Mouse (Mus musculus): ENCODE measurements around the gene Dclk3. TPM values are rescaled to one million over a fixed set of nuclear protein-coding genes. Genes with fewer than 3 reads are reported as not detected.

The Dclk3 gene
- polyA plus RNA-seq, 1 experiment, result not detected

- H3K4me2 ChIP-seq (ENCODE audit: low read depth), result no peak overlapping the region
- TF ChIP-seq MYOG (IDR thresholded peaks at IDR 0.05; ENCODE audit: control insufficient read depth in 1 of 3, insufficient read depth in 1 of 3, insufficient read length in 2 of 3, low read depth in 2 of 3), result no peak
- no peaks in the 10 kb centered on the region for H3K79me2 ChIP-seq (ENCODE audit: control insufficient read depth, insufficient read depth)
- no peaks in the 10 kb centered on the region for H3K36me3 ChIP-seq (ENCODE audit: control insufficient read depth, insufficient read depth)
- H3K27me3 ChIP-seq (ENCODE audit: control insufficient read depth, insufficient read depth, insufficient read length), result peaks cover 11% of the 10 kb centered on the region
- no peak overlapping the region for H3K4me3 ChIP-seq
- no peak overlapping the region for H3ac ChIP-seq (ENCODE audit: control insufficient read depth, insufficient read length)
Measured at GRCm38 (mm10) chr9:111500211-111500610, 61.3 kb downstream of the Dclk3 start.

- Histone ChIP-seq H3K4me3 (no peak overlapping the region), H3K79me2 (ENCODE audit: control insufficient read depth, insufficient read depth) (no peaks in the 10 kb centered on the region), H3K27me3 (ENCODE audit: control insufficient read depth, insufficient read depth, insufficient read length) (peaks cover 4% of the 10 kb centered on the region), H3K36me3 (ENCODE audit: control insufficient read depth, insufficient read depth) (no peaks in the 10 kb centered on the region), H3ac (ENCODE audit: control insufficient read depth, insufficient read length) (no peak overlapping the region), H3K4me2 (ENCODE audit: low read depth) (no peak overlapping the region)
- no peak for TF ChIP-seq SRF (IDR thresholded peaks at IDR 0.05; ENCODE audit: control insufficient read depth, insufficient read length, low read depth)
- TF ChIP-seq POLR2A (IDR thresholded peaks at IDR 0.05; ENCODE audit: insufficient read length, low read depth), result no peak
- no peak for TF ChIP-seq TCF12 (IDR thresholded peaks at IDR 0.05; ENCODE audit: insufficient read depth, poor library complexity, severe bottlenecking)
- TF ChIP-seq POLR2AphosphoS2 (IDR thresholded peaks at IDR 0.05; ENCODE audit: insufficient read length, low read depth), result no peak
- TF ChIP-seq MYOD1 (IDR thresholded peaks at IDR 0.05; ENCODE audit: control insufficient read depth in 1 of 3, insufficient read length in 2 of 3, low read depth in 2 of 3), result no peak
- TF ChIP-seq TCF3 (IDR thresholded peaks at IDR 0.05; ENCODE audit: insufficient read length, low read depth), result no peak
- TF ChIP-seq USF1 (IDR thresholded peaks at IDR 0.05; ENCODE audit: low read depth), result no peak
- no peak for TF ChIP-seq MAX (IDR thresholded peaks at IDR 0.05; ENCODE audit: low read depth)
- no peak for TF ChIP-seq E2F4 (IDR thresholded peaks at IDR 0.05; ENCODE audit: insufficient read depth)
- TF ChIP-seq CEBPB (IDR thresholded peaks at IDR 0.05; ENCODE audit: insufficient read depth, poor library complexity, severe bottlenecking), result no peak
- TF ChIP-seq MYOG (IDR thresholded peaks at IDR 0.05; ENCODE audit: control insufficient read depth in 1 of 3, insufficient read depth in 1 of 3, insufficient read length in 2 of 3, low read depth in 2 of 3), result no peak
- no peak for TF ChIP-seq REST (IDR thresholded peaks at IDR 0.05; ENCODE audit: insufficient read depth, insufficient read length)
Measured at GRCm38 (mm10) chr9:111506075-111506474, 67.2 kb downstream of the Dclk3 start.

DNA sequence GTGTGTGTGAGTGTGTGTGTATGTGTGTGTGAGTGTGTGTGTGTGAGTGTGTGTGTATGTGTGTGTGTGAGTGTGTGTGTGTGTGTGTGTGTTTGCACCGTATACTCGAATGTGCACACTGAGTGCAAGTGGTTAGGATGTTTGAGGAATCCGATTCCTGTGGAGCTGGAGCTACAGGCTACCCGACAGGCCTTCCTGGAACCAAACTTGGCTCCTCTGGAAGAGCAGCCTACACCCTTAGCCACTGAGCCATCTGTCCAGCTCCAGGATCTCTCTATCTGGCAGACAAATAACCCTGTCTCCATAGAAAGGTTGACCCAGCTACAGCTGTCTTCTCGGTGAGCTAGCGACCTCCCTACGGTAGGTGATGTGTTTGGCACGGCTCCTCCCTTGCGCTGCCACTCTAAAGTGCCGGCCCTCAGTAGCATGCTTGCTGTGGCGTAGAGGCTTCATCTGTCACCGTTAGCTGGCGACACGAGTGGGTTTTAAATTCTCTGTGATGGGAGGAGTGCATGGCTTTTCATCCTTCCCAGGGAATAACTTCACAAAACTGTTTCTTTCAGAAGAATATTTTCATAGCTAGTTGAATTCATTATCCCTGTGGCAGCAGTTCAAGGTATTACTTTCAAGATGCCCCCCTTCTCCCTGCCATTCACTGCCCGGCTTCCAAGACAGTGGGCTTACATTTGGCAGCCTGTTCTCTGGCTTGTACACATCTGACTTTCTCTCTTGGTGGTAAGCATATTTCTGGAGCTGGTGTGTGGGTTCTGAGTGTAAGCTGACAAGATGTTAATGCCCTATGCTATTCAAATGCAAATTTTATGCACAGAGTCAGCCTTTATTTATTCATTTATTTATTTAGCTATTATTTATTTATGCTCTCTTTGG is 75.9 kb downstream of the Dclk3 start:
- no peaks in the 10 kb centered on the region for H3K27me3 ChIP-seq (ENCODE audit: control insufficient read depth, insufficient read depth, insufficient read length)
- H3K4me3 ChIP-seq, result no peak overlapping the region
- H3K79me2 ChIP-seq (ENCODE audit: control insufficient read depth, insufficient read depth), result no peaks in the 10 kb centered on the region
- H3K36me3 ChIP-seq (ENCODE audit: control insufficient read depth, insufficient read depth), result no peaks in the 10 kb centered on the region
- no peak overlapping the region for H3K4me2 ChIP-seq (ENCODE audit: low read depth)
- no peak overlapping the region for H3ac ChIP-seq (ENCODE audit: control insufficient read depth, insufficient read length)
- TF ChIP-seq MYOD1 (IDR thresholded peaks at IDR 0.05; ENCODE audit: control insufficient read depth in 1 of 3, insufficient read length in 2 of 3, low read depth in 2 of 3), result no peak
- TF ChIP-seq USF1 (IDR thresholded peaks at IDR 0.05; ENCODE audit: low read depth), result no peak
- no peak for TF ChIP-seq MAX (IDR thresholded peaks at IDR 0.05; ENCODE audit: low read depth)
- no peak for TF ChIP-seq TCF3 (IDR thresholded peaks at IDR 0.05; ENCODE audit: insufficient read length, low read depth)
- TF ChIP-seq E2F4 (IDR thresholded peaks at IDR 0.05; ENCODE audit: insufficient read depth), result no peak
- no peak for TF ChIP-seq CEBPB (IDR thresholded peaks at IDR 0.05; ENCODE audit: insufficient read depth, poor library complexity, severe bottlenecking)
- TF ChIP-seq SRF (IDR thresholded peaks at IDR 0.05; ENCODE audit: control insufficient read depth, insufficient read length, low read depth), result no peak
- TF ChIP-seq REST (IDR thresholded peaks at IDR 0.05; ENCODE audit: insufficient read depth, insufficient read length), result no peak
- TF ChIP-seq MYOG (IDR thresholded peaks at IDR 0.05; ENCODE audit: control insufficient read depth in 1 of 3, insufficient read depth in 1 of 3, insufficient read length in 2 of 3, low read depth in 2 of 3), result no peak

DNA sequence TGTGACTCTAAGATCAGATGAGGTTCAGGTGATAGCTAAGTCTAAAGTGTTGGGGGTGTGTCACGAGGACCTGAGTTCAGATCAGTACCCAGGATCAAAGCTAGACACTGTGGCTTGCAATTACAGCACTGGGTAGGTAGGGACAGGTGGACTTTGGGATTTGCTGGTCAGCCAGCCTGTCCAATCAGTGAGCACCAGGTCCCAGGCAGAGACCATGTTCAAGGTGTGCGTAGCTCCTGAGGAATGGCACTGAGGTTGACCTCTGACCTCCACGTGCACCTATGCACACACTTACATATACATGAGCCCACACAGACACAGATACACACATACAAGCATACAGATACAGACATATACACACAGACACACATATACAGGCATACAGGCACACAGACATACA is 76.7 kb downstream of the Dclk3 start:
- Histone ChIP-seq H3ac (ENCODE audit: control insufficient read depth, insufficient read length) (no peak overlapping the region), H3K4me2 (ENCODE audit: low read depth) (no peak overlapping the region), H3K36me3 (ENCODE audit: control insufficient read depth, insufficient read depth) (no peaks in the 10 kb centered on the region), H3K79me2 (ENCODE audit: control insufficient read depth, insufficient read depth) (no peaks in the 10 kb centered on the region), H3K4me3 (no peak overlapping the region), H3K27me3 (ENCODE audit: control insufficient read depth, insufficient read depth, insufficient read length) (no peaks in the 10 kb centered on the region)
- TF ChIP-seq TCF12 (IDR thresholded peaks at IDR 0.05; ENCODE audit: insufficient read depth, poor library complexity, severe bottlenecking), result no peak
- no peak for TF ChIP-seq POLR2A (IDR thresholded peaks at IDR 0.05; ENCODE audit: insufficient read length, low read depth)
- no peak for TF ChIP-seq CEBPB (IDR thresholded peaks at IDR 0.05; ENCODE audit: insufficient read depth, poor library complexity, severe bottlenecking)

GRCm38 (mm10) chr9:111522226-111522625 is 83.3 kb downstream of the Dclk3 start:
- H3ac ChIP-seq (ENCODE audit: control insufficient read depth, insufficient read length), result no peak overlapping the region
- no peaks in the 10 kb centered on the region for H3K27me3 ChIP-seq (ENCODE audit: control insufficient read depth, insufficient read depth, insufficient read length)
- no peak for TF ChIP-seq MYOD1 (IDR thresholded peaks at IDR 0.05; ENCODE audit: control insufficient read depth in 1 of 3, insufficient read length in 2 of 3, low read depth in 2 of 3)
- TF ChIP-seq POLR2AphosphoS2 (IDR thresholded peaks at IDR 0.05; ENCODE audit: insufficient read length, low read depth), result no peak
- TF ChIP-seq REST (IDR thresholded peaks at IDR 0.05; ENCODE audit: insufficient read depth, insufficient read length), result no peak
- TF ChIP-seq POLR2A (IDR thresholded peaks at IDR 0.05; ENCODE audit: insufficient read length, low read depth), result no peak
- no peak for TF ChIP-seq CEBPB (IDR thresholded peaks at IDR 0.05; ENCODE audit: insufficient read depth, poor library complexity, severe bottlenecking)
- no peak for TF ChIP-seq USF1 (IDR thresholded peaks at IDR 0.05; ENCODE audit: low read depth)
- TF ChIP-seq MAX (IDR thresholded peaks at IDR 0.05; ENCODE audit: low read depth), result no peak
- no peak for TF ChIP-seq MYOG (IDR thresholded peaks at IDR 0.05; ENCODE audit: control insufficient read depth in 1 of 3, insufficient read depth in 1 of 3, insufficient read length in 2 of 3, low read depth in 2 of 3)
- no peak for TF ChIP-seq TCF3 (IDR thresholded peaks at IDR 0.05; ENCODE audit: insufficient read length, low read depth)
- no peak for TF ChIP-seq SRF (IDR thresholded peaks at IDR 0.05; ENCODE audit: control insufficient read depth, insufficient read length, low read depth)
- TF ChIP-seq E2F4 (IDR thresholded peaks at IDR 0.05; ENCODE audit: insufficient read depth), result no peak
- TF ChIP-seq TCF12 (IDR thresholded peaks at IDR 0.05; ENCODE audit: insufficient read depth, poor library complexity, severe bottlenecking), result no peak
- H3K79me2 ChIP-seq (ENCODE audit: control insufficient read depth, insufficient read depth), result no peaks in the 10 kb centered on the region
- no peaks in the 10 kb centered on the region for H3K36me3 ChIP-seq (ENCODE audit: control insufficient read depth, insufficient read depth)
- H3K4me3 ChIP-seq, result no peak overlapping the region
- no peak overlapping the region for H3K4me2 ChIP-seq (ENCODE audit: low read depth)
